Mouse (Mus musculus) kidney, adult 8-10 months (tissue): Measurements from ENCODE around the gene Cptp.

ENCODE experiments used
- DNase-seq, 2 experiments: peaks; one replicate each; pipeline ENCODE4 v3.0.0; 2022

Cptp gene

DNA sequence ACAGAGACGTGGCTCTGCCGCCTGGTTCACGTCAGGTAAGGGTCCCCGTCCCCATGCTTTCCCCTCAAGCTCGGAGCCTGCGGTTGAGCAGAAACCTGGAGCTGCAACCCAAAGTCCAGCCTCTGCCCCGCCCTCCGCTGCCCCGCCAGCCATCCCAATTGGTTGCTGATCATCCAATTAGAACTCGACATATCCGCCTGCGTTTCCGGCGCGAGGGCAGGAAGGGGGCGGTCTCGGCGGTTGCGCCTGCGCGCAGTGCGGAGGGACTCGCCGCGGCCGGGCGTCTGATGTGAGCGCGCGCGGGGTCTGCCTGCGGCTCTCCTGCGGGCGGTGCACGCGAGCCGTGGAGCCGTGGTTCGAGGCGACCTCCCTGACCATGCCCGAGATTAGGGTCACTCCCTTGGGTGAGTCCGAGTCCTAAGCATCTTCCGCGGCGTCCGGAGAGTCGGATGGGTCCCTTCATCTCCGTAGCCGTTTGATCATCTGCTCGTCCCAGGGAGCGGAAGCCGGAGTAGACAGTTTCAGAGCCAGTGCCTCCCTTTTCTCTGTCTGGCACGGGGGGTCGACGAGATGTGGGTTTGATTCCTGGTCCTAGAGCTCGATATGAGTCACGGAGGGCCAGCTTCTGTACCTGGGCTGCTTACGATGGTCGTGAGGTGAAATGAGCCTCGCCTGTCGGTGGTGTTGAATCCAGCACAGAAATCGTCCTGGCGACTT, at the start of gene Cptp, which contains the start of gene Ints11:
Cptp (minus strand) TSS at position 124 of the 717 bp plus-strand sequence.
Ints11 (plus strand) TSS at position 230 of the 717 bp plus-strand sequence.
- peak; percentile 97 for DNase-seq

DNA sequence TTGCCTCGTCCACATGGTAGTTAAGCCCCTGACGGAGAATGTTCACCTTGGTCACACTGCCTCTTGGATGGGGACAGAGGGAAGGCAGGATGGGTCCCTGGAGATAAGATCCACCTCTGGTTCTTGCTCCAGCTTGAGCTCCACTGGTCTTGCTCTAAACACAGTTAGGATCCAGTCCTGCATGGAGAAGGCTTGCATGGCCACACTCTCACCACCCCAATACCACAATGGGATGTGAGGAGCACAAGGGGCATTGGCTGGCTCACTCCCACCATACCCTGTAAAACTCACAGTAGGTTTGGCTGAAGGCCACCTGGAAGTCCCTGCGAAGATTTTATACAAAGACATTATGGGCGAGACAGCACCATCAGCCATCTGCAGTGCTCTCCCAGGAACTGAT, 39.5 kb upstream of the Cptp start:
- no peak for DNase-seq

DNA sequence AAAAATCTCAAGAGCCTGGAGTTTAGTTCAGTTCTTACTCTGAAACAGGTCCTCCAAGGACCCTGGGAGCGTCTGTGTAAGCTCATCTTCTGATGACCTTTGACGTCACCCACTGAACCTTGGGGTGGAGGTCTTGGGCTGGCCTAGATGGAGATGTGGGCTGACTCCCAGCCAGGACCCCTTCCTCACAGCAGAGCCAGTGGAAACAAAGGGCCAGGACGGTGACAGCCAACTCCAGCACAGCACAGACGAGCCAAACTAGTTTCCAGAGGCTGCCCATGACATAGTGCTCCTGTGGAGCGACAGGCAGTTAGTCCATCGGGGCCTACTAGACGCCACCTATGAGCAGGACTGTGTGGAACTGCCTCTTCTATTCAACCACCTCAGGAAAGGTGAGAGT, 39.0 kb upstream of the Cptp start:
- no peak for DNase-seq

DNA sequence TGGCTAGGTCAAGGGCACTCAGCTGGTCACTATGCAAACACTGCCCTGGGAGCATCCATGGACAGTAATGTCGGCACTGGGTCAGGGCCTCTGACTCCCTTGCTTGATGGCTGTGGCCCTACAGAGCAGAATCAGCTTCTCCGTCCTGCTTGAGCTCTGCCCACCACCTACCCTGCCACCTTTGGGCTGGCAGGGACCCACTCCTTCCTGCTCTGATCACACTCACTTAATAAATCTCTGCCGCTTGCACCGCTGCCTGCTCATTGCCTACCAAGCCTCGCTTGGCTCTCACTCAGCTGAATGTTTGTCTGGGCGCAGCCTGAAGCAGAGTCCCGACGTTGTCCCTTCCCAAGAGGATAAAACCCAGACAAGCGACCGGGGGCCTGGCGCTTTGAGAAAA, 37.8 kb upstream of the Cptp start:
- no peak for DNase-seq

DNA sequence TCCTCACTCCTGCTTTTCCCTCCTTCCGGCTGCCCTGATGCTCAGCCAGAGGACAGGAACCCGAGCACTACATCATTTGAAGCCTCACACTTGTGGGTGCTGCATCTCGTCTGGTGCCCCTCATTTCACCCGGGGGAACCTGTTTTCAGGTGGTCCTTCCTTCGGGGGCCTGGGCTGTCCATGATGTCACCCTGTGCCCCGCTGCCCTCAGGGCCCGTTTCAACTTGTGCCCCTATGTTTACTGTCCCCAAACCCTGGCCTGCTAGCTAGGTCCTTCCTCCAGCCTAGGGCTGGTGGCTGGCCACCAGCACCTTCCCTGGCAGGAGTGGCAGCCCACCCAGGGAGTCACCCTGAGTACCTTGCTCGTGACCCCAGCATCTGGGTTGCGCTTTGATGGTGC, 36.9 kb upstream of the Cptp start:
- DNase-seq: no peak

DNA sequence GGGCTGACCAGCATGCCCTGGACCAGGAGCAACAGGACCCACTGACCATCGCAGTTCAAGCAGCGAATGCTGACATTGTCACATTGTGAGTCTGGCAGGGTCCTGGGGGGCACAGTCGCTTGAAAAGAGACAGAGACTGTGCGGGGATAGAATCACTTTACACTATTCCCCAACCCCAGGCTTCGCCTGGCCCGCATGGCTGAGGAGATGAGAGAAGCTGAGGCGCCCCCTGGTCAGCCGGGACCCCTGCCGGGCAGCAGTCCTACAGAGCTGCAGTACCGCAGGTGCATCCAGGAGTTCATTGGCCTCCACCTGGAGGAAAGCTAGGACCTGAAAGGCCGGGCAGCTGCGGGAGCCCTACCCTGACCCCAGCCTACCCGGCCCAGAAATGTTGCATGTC, 36.4 kb upstream of the Cptp start:
- DNase-seq: no peak

DNA sequence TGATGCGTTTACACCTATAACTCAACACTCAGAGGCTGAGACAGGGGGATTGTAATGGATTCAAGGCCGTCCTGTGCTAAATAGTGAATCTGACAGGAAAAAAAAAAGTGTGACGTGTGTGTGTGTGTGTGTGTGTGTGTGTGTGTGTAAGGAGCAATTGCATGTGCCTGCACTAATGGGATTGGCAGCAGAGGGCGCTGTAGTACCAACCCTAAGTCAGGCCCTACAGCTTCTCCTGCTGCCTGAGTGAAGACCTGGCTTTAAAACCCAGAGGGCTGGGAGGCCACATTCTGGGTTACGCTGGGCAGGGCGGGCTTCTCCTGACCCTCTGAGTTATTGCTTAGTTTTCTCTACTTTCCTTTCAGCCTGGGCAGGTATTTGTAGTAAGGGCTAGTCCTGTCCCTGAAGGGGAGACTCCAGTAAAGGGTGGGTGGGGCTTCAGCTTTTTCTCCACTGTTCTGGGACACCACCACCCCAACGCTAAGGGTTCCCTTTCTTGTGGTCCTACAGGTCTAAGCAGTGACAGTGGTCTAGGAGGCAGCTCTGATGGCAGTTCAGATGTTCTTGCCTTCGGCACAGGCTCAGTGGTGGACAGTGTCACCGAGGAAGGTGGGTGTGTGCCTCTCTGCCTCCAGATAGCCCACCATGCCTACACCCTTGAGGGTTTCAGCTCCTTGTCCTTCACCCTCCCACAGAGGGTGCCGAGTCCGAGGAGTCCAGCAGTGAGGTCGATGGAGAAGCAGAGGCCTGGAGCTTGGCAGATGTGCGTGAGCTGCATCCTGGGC, 35.3 kb upstream of the Cptp start:
- DNase-seq: peak in 1 of 2 experiments; percentile 38

DNA sequence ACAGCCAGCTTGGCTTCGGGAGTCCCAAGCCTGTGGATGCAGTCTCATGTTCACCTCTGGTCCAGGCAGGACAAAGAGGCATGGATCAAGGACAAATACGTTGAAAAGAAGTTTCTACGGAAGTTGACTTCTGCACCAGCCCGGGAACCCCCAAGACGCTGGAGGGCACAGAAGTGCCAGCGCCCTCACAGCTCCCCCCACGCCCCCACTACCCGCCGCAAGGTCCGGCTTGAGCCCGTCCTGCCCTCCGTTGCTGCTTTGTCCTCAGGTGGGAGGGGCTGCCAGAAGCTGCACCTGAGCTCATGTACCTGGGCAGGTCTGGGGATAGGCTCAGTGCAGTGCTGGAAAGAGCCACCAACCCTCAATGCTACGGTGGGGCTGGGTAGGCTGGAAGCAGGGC, 34.0 kb upstream of the Cptp start:
- DNase-seq: no peak

DNA sequence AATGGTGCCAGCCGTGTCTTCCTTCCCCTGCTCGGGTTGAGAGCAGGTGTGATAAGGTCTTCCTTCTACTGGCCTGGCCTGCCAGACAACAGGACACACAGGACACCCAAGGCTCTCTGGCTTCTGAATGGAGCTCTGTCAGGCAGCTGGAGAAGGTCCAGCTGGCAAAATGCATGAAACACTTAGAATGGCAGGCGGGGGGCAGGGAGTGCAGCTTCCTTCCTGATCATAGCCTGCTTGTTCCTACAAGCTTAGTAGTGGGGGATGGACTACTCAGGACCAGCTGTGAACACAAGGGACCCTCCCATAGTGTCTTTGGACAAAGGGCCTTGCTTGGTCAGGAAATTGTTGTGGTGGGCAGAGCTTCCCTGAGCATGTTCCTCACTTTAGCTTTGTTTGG, 32.0 kb upstream of the Cptp start:
- no peak for DNase-seq

DNA sequence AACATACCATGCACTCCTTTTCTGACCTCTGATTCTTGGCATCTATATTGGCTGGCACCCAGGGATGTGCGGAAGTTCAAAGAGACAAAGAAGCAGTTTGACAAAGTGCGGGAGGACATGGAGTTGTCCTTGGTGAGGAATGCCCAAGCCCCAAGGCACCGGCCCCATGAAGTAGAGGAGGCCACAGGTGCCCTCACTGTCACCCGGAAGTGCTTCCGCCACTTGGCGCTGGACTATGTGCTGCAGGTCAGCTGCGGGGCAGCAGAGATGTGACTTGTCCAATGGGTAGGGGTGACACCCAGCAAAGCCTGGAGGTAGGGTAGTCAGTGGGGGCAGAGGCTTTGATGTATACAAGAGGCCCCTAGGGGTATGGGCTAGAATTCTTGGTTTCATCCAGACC, 30.1 kb upstream of the Cptp start:
- no peak for DNase-seq

DNA sequence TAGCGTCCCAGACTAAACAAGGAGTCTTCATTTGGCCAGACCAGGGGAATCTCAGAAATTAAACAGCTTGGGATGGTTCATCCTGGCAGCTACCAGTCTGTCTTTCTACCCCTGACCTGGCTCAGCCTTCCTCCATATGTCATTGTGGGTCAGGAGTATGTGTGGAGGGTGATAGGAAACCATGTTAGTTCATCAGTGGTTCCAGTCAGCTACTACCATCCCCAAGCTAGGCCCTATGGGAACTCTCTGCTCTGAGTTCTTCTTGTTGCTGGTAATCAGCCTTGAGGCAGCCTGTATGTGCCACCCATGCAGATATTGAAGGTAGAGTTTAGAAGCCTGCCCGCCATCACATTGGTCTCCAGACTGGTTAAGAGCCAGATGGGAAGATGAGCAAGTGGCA, 29.1 kb upstream of the Cptp start:
- DNase-seq: no peak

DNA sequence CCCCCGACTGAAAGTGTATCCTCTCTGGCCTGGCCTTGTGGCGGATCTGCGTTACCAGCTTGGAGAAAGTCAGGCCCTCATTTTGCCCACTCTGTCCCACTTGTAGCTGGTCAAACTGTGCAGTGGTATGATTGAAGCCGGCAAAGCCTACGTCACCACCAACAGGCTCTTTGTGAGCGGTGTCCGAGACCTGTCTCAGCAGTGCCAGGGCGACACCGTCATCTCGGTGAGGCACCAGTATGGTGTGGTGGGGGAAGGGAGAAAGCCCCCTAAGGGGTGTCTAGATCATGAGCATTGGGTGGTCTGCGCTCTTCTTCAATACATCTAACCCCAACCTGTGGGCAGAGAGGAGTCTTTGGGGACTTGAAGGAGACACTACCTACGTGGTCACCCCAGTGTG, 27.2 kb upstream of the Cptp start:
- no peak for DNase-seq

DNA sequence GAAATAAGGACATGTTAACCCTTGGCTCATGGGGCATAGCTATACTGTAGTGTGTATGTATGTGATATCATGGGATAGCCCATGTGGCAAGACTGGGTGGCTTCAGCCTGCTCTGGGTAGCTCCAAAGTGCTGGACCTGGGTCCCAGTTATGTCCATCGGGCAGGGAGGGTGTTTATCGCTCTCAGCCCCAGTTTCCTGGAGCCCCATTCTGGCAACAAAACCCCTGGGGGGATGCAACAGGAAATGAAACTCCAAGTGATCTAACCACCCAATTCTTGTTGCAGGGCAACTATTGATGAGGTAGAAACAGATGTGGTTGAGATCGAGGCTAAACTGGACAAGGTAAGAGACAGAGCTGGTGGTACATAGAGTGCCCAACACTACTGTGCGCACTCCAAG, 26.6 kb upstream of the Cptp start:
- DNase-seq: no peak

DNA sequence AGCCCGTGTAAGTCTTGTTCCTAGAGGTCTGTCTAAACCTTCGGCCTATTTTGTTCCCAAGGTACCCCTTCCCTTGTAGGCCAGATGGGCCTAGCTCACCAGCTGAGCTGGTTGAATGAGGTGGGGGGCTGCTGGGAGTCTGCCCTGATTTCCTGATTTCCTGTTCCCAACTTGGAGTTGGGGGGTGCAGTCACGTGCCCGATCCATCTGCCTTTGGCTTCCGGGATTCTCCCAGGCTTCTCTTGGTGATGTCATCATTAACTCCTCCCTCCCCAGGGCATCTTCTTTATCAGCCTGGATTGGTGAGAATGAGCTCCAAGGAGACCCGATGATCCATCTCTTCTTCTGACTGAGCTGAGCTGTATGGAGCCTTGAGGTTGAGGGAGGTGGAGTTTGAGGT, 26.0 kb upstream of the Cptp start:
- DNase-seq: peak; percentile 43 to 60

DNA sequence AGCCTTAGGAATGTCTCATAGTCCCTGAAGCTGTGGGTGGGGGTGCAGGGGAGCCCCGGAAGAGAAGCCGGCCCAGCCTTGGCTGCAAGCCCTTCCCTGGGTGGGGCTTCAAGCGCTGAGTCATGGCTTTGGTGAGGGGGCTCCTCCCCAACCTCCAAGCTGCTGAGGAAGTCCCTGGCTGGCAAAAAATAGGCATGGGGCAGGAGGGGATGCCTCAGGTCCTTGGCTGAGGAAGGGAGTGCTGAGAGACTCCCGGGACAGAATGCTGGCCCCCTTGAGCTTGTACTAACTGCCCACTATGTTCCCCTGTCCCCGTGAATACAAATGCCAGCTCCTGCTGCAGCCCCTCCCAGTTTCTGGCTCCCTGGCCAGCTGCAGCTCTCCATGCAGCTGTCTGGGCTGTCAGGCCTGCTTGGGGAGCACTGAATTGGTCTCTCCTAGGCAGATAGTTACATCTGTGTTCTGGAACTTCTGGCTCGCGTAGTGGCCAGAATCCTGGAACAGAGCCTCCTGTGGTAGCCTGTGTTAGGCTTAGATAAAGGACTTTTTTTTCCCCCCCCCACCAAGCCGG, 25.2 kb upstream of the Cptp start:
- DNase-seq: peak; percentile 55 to 60

DNA sequence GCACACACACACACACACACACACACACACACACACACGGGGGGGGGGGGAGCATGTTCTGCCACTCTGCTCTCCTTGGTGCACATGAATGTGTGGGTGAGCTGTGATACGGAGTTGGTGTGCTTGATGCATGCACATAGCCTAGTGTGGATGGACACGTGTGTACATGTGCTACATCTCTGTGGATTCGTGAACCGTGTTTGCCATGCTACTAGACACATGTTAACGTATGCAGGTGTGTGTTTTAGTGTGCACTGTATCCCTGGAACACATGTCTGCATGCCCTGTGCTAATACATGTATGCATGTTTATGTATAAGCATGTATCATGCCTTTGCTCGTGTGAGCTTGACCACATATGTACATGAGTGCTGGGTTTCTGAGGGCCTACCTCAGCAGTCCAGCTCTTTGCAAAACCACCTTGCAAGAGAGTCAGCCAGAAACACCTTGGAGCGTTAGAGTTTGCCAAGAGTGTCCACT, 24.0 kb upstream of the Cptp start:
- DNase-seq: no peak

DNA sequence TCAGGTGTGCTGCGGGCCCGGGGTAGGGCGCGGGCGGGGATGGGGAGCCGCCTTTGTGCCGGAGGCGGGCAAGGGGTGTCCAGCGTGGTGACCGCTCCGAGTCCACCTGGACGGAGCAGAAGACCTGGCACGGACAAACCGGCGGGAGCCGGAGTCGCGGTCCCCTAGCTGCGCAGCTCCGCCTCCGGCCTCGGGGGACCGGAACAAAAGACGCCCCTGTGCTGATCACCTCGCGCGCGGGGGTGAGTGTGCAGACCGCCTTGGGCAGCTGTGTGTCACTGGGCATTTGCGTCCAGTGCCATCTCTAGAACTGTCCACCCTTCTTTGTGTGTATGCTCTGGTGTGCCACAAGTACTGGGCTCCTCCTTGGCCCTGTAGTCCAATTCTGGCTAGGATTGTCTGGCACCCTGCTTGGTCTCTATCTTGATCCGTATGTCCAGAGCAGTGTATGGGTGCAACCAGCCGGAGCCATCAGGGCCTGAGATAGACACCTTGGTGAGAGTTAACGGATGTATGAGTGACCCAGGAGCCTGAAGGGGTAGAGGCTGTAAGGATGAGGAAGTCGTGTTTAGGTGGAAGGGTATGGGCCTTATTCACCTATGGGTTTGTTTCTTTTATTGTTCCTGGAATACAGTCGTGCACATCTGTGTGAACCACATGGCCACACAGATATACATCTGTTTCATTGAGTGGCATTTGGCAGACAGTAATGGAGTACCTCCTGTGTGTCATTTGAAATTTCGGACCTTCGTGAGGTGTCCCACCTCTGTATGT, 23.4 kb upstream of the Cptp start:
- peak in 1 of 2 experiments; percentile 26 for DNase-seq

DNA sequence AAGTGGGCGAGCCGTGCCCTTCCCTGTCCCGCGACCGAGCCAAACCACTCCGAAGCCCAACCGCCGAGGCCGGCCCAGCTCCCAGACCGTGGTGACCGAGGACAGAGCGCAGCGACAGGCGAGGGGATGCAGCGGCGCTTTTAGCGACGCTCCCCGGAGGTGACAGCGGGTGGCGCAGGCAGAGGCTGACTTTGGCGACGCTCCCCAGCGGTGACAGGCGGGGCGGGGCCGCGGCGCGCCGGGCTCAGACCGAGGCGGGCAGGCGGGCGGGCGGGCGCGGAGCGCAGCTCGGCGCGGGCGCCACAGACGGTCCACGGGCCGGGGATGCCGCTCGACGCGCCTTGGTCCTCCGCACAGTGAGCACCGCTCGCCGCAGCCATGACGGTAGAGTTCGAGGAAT, 22.8 kb upstream of the Cptp start:
- peak; percentile 61 to 74 for DNase-seq

DNA sequence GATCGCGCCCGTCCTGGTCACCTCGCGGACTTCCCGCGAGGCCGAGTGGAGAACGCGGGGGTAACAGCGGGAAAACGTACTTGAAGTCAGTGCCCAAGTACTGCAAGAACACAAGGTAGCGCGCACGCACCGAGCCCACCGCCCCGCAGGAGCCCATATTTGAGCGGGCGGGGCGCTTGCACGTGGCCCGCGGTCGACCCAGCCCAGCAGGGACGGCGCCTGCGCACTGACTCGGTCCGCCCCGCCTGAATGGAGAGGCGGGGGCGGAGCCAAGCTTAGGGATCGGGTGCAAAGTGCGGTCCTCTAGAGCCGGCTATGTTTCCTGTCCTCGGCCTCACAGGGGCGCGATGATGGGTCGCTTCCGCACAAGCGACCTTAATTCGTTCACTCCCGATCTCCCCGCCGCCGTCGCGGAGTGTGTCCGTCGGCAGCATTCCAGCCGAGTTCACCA, 22.3 kb upstream of the Cptp start, which contains the start of the genes Pusl1 and Acap3:
Pusl1 (minus strand) TSS at position 231 of the 451 bp plus-strand sequence.
Acap3 (plus strand) TSS at position 272 of the 451 bp plus-strand sequence.
- peak; percentile 93 to 97 for DNase-seq

DNA sequence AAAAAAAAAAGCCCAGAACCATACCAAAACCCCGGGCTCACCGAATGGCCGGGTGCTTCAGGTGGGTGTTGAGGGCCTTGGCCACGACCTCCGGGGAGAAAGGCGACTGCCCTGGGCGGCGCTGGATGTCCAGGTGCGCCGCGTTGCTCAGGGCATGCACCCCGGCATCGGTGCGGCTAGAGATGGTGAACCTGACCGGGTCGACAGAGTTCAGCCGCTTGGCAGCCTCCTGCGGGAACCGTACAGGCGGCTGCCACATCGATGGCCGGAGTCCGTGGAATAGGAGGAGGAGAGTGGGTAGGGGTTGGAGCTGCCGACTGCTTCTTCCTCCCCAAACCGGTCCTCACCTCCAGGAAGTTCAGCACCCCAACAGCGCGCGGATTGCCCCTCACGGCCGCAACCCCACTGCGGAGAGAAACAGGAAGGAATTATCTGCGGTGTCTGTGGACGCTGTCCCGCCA, 21.8 kb upstream of the Cptp start:
- no peak for DNase-seq

DNA sequence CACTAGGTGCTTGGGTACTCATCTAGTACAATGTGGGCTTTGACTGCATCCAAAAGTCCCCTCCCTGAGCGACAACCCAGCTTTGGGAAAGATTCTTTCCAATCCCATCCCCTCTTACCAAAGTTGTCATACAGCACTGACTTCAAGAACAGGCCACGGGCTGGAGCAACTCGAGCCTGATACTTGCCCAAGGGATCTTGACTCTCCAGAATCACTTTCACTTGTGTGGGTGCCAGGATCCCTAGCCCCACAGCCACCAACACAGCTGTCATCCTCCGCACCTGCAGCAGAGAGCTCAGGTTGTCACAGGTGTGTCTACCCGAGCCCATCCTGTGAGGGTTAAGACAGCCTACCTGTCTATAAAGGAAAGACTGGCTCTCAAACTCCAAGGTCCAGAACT, 20.1 kb upstream of the Cptp start:
- peak in 1 of 2 experiments; percentile 1 for DNase-seq

DNA sequence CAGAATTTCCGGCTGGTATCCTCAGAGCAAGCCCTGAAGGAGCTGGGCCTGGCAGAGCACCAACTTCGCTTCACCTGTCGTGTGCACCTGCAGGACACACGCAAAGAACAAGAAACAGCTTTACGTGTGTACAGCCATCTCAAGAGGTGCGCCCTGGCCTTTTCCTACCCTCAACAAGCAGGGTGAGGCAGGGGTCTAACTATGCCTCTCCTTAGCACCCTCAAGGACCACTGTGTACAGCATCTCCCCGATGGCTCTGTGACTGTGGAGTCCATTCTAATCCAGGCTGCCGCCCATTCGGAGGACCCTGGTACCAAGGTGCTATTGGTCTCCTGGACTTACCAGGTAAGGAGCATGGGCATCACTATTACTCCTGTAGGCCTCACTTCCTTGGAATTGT, 18.9 kb upstream of the Cptp start:
- DNase-seq: no peak

DNA sequence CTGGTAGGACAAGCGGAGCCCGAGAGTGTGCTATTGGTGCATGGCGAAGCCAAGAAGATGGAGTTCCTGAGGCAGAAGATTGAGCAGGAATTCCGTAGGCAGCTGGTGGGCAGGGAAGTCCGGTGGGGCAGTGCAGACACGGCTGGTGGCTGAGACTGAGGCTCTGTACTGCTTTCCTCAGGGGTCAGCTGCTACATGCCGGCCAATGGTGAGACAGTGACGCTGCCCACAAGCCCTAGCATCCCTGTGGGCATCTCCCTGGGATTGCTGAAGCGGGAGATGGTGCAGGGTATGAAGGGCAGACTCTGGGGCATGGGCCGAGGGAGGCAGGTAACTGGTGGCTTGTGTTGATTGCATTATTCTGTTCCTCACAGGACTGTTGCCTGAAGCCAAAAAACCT, 18.4 kb upstream of the Cptp start:
- no peak for DNase-seq
